14 mouse cellular contexts compared by ENCODE assay signal in genomic region chr10:69874806-69875205, GRCm38 (mm10).
DNase-seq lines count a peak whose midpoint lies in the region; TF ChIP-seq lines count a peak whose summit lies in the region.
"Had no signal": no experiment of that assay in that cellular context is flagged by ENCODE, and none has a peak within 500 bp of the region (broad histone marks: within the 10 kb centered on the region; RNA-seq: fewer than 3 reads in every experiment).

No protein-coding gene starts in this region.

- intact Hi-C loops in heart, postnatal 10 days (cut with DNase I), result no loop called here
- intact Hi-C loops in left cerebral cortex, postnatal 4 days (cut with DNase I), result loop anchor here (5.0 to 10.0 kb wide), 2 partner anchors 92 to 420 kb away; no protein-coding TSS in a partner anchor

- TF ChIP-seq POLR2A in brain, embryonic 14.5 days (IDR thresholded peaks at IDR 0.05; ENCODE audit: borderline replicate concordance, extremely low read depth, insufficient read depth, insufficient read length, poor library complexity, severe bottlenecking), result no peak

- no peak for TF ChIP-seq CTCF in brain, embryonic 14.5 days (IDR thresholded peaks at IDR 0.05; ENCODE audit: borderline replicate concordance, extremely low read depth, insufficient read depth, insufficient read length)

- DNase-seq in heart, adult 11 months, result peak; percentile 74
- no peak for DNase-seq in heart, postnatal 10 days
- DNase-seq in left cerebral cortex, postnatal 4 days, result peak; percentile 37
- DNase-seq in left cerebral cortex, adult 8-10 months (ENCODE audit: low spot score in 2 of 2), result no peak
- DNase-seq in brain, adult 2 months (ENCODE audit: low read depth, low spot score), result peak; percentile 59
- peak; percentile 43 for DNase-seq in brain, embryonic 14.5 days (ENCODE audit: low read depth)
- DNase-seq in yolk sac, embryonic 10.5 days (ENCODE audit: low spot score), result no peak
- DNase-seq: adrenal gland, adult 2 months; cerebellum, adult 2 months; kidney, adult 9 months; kidney, postnatal 14 days; lung, adult 18-20 months; lung, postnatal 10 days; thymus, postnatal 14 days had no signal

Comparison
In these comparisons a context has a peak if more than half of its experiments do, and no peak if none do; other contexts are left out.
1. DNase-seq: peak in heart, adult 11 months (single experiment), left cerebral cortex, postnatal 4 days (single experiment), brain, adult 2 months (single experiment) and brain, embryonic 14.5 days (single experiment); none in heart, postnatal 10 days (0 of 2), left cerebral cortex, adult 8-10 months (0 of 2) and yolk sac, embryonic 10.5 days (single experiment).